Mouse (Mus musculus): ENCODE measurements around the gene Kalrn.

- TF ChIP-seq GATA1 (IDR thresholded peaks at IDR 0.05; ENCODE audit: borderline replicate concordance, low read length) (no peak), FLI1 (IDR thresholded peaks at IDR 0.05; ENCODE audit: low read length) (no peak)
Measured at GRCm38 (mm10) chr16:34302063-34302462, 271.3 kb downstream of the Kalrn start.

Measured in megakaryocyte, embryonic 14.5 days (primary cell).